Mouse (Mus musculus): ENCODE measurements around the gene Ppp1r12b. TPM values are rescaled to one million over a fixed set of nuclear protein-coding genes. Genes with fewer than 3 reads are reported as not detected.

Ppp1r12b gene
- polyA plus RNA-seq, 1 experiment from 2014 or later: 5.4 TPM

DNA sequence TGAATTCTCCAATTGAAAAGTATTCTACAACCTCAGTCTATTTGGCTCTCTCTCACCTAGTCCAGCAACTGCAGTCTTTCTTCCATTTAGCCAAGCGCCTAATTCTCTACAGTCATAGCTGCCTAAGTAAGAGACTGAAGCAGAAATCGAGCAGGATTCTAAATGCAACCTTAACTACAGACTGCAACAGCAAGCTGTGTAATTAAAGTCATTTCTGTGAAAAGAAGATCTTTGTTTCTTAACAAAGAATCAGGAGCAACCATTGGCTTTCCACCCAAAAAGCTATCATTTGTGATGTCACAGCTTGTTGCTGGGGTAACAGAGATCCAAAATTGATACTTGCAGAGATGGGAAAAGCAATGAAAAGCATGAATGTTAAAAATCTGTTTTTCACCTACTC lies 89.3 kb downstream of the Ppp1r12b start:
- WGBS: 94% methylated on average over 2 of the region's 2 CpGs
- no peak for TF ChIP-seq CTCF (IDR thresholded peaks at IDR 0.05)
- no peak for TF ChIP-seq EP300 (IDR thresholded peaks at IDR 0.05)
- Histone ChIP-seq H3K27ac (ENCODE audit: low read length) (no peak overlapping the region), H3K36me3 (ENCODE audit: insufficient read depth, low read length) (no peaks in the 10 kb centered on the region; the same call in 1 of the 2 replicates), H3K4me2 (replicated peaks; ENCODE audit: low read depth, low read length) (no peak overlapping the region), H3K4me3 (ENCODE audit: low read depth, low read length) (no peak overlapping the region), H3K27me3 (replicated peaks; ENCODE audit: insufficient read depth, low read length) (no peaks in the 10 kb centered on the region), H3K9me3 (ENCODE audit: low read length) (no peaks in the 10 kb centered on the region), H3K9ac (replicated peaks; ENCODE audit: low read depth) (no peak overlapping the region), H3K4me1 (ENCODE audit: insufficient read depth, low read depth, low read length) (no peaks in the 10 kb centered on the region)
- DNase-seq (ENCODE audit: low spot score): no peak
- no peak for ATAC-seq

- no peak overlapping the region for H3K4me3 ChIP-seq (ENCODE audit: low read depth, low read length)
- ATAC-seq (no peak), DNase-seq (ENCODE audit: low spot score) (no peak)
- H3K36me3 ChIP-seq (ENCODE audit: insufficient read depth, low read length): no peaks in the 10 kb centered on the region; the same call in 1 of the 2 replicates
- H3K4me2 ChIP-seq (replicated peaks; ENCODE audit: low read depth, low read length): no peak overlapping the region
- no peaks in the 10 kb centered on the region for H3K9me3 ChIP-seq (ENCODE audit: low read length)
- 73% methylated on average over 6 of the region's 6 CpGs for WGBS
- no peak overlapping the region for H3K9ac ChIP-seq (replicated peaks; ENCODE audit: low read depth)
- TF ChIP-seq EP300 (IDR thresholded peaks at IDR 0.05): no peak
- TF ChIP-seq CTCF (IDR thresholded peaks at IDR 0.05): no peak
- H3K4me1 ChIP-seq (ENCODE audit: insufficient read depth, low read depth, low read length): no peaks in the 10 kb centered on the region
- no peaks in the 10 kb centered on the region for H3K27me3 ChIP-seq (replicated peaks; ENCODE audit: insufficient read depth, low read length)
- H3K27ac ChIP-seq (ENCODE audit: low read length): no peak overlapping the region
Measured at GRCm38 (mm10) chr1:134865552-134865951, 90.2 kb downstream of the Ppp1r12b start.

DNA sequence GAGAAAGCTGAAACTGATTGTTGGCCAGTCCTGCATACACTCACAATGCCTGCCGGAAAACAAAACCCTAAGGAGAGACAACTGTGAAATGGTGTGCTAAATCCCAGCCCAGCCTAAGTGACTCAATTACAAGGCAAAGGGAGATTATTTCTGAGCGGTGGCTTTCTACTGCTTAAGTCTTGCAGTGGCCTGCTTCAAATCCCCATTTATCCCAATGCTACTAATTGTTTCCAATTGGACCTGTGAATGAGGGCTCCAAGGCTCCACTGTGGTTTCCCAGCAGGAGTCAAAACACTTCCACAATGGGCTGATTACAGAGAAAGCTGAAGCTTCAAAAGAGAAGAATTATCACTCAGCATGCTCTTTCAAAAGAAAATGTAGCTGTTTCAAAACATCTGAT lies 95.2 kb downstream of the Ppp1r12b start:
- DNase-seq (ENCODE audit: low spot score) (no peak), ATAC-seq (no peak)
- no peak overlapping the region for H3K4me3 ChIP-seq (ENCODE audit: low read depth, low read length)
- H3K4me1 ChIP-seq (ENCODE audit: insufficient read depth, low read depth, low read length): no peaks in the 10 kb centered on the region
- H3K9me3 ChIP-seq (ENCODE audit: low read length): no peaks in the 10 kb centered on the region
- TF ChIP-seq EP300 (IDR thresholded peaks at IDR 0.05): no peak
- TF ChIP-seq CTCF (IDR thresholded peaks at IDR 0.05): no peak
- H3K27me3 ChIP-seq (replicated peaks; ENCODE audit: insufficient read depth, low read length): no peaks in the 10 kb centered on the region
- H3K9ac ChIP-seq (replicated peaks; ENCODE audit: low read depth): no peak overlapping the region
- H3K36me3 ChIP-seq (ENCODE audit: insufficient read depth, low read length): no peaks in the 10 kb centered on the region
- WGBS: 59% methylated on average over 2 of the region's 2 CpGs
- no peak overlapping the region for H3K4me2 ChIP-seq (replicated peaks; ENCODE audit: low read depth, low read length)
- H3K27ac ChIP-seq (ENCODE audit: low read length): no peak overlapping the region

DNA sequence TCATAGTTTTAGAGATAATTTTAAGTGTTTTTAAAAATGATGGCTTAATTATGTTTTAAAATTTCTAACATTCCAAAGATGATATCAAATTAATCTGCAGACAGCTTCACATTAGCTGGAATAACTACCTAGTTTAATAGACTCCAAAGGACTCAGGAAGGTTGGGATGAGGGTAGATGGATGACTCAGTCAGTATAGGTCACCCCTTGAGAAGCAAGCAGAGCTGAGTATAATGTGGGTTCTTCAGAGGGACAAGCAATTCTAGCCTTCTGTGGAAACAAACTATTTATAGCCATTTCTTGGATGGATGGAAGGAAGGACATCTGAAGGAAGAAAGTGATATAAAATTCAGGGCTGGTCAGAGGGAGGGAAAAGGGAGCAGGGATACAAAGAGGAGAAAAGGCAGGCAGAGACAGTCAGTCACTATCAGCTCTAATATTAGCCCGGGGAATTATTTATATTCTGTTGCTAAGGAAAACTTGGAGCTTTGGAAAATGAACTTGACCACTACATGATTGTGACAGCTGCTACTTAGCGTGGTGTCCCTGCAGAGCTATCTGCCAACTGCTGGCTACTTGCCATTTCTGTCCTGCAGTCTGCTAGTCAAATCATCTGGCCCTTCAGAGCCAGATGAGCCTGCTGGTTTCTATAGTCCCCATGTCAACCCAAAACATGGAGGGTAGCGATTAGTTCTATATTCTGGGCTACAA lies 97.2 kb downstream of the Ppp1r12b start:
- no peaks in the 10 kb centered on the region for H3K27me3 ChIP-seq (replicated peaks; ENCODE audit: insufficient read depth, low read length)
- no peaks in the 10 kb centered on the region for H3K36me3 ChIP-seq (ENCODE audit: insufficient read depth, low read length)
- no peaks in the 10 kb centered on the region for H3K9me3 ChIP-seq (ENCODE audit: low read length)
- no peak overlapping the region for H3K4me3 ChIP-seq (ENCODE audit: low read depth, low read length)
- no peak overlapping the region for H3K9ac ChIP-seq (replicated peaks; ENCODE audit: low read depth)
- 51% methylated on average over 3 of the region's 3 CpGs for WGBS
- peak; percentile 45; the same call in 1 of the 2 replicates for TF ChIP-seq EP300 (IDR thresholded peaks at IDR 0.05)
- no peak for TF ChIP-seq CTCF (IDR thresholded peaks at IDR 0.05)
- DNase-seq (ENCODE audit: low spot score): peak; percentile 91
- no peak overlapping the region for H3K27ac ChIP-seq (ENCODE audit: low read length)
- no peak overlapping the region for H3K4me2 ChIP-seq (replicated peaks; ENCODE audit: low read depth, low read length)
- peak; percentile 87 for ATAC-seq
- H3K4me1 ChIP-seq (ENCODE audit: insufficient read depth, low read depth, low read length): no peaks in the 10 kb centered on the region

DNA sequence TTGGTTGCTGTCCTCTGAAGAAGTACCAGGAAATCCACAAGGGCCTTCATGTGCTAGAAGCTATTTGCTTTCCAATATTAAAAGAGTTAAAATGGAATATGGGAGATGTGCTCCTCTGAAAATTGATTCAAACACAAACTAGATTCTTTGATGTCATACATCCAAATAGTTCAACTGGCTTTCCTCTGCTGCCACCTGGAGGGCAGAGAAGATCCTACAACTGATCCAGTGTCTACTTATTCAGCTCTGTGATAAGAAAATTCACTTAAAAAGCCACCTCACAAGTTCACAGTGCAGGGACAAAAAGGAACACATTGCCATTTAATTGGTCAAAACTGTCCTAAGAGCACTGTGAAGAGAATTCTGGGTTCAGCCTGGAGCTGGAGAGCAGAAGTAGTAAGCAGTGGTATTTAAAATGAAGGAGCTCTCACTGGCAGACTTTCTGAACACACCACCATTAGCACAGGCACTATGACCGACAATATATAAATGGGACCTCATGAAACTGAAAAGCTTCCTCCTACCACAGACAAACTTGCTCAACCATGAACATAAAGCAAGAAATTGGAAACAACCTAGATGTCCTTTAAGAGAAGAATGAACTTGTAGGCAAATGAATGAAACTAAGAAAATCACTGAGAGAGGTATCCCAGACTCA lies 101.3 kb downstream of the Ppp1r12b start:
- TF ChIP-seq CTCF (IDR thresholded peaks at IDR 0.05) (peak; percentile 87), EP300 (IDR thresholded peaks at IDR 0.05) (no peak)
- no peaks in the 10 kb centered on the region for H3K27me3 ChIP-seq (replicated peaks; ENCODE audit: insufficient read depth, low read length)
- no peak overlapping the region for H3K27ac ChIP-seq (ENCODE audit: low read length)
- no peak overlapping the region for H3K9ac ChIP-seq (replicated peaks; ENCODE audit: low read depth)
- no peak overlapping the region for H3K4me3 ChIP-seq (ENCODE audit: low read depth, low read length)
- H3K4me2 ChIP-seq (replicated peaks; ENCODE audit: low read depth, low read length): no peak overlapping the region
- H3K4me1 ChIP-seq (ENCODE audit: insufficient read depth, low read depth, low read length): no peaks in the 10 kb centered on the region
- ATAC-seq (no peak), DNase-seq (ENCODE audit: low spot score) (peak; percentile 67)
- WGBS: 80% methylated on average over 1 of the region's 1 CpGs
- H3K36me3 ChIP-seq (ENCODE audit: insufficient read depth, low read length): no peaks in the 10 kb centered on the region
- no peaks in the 10 kb centered on the region for H3K9me3 ChIP-seq (ENCODE audit: low read length)

DNA sequence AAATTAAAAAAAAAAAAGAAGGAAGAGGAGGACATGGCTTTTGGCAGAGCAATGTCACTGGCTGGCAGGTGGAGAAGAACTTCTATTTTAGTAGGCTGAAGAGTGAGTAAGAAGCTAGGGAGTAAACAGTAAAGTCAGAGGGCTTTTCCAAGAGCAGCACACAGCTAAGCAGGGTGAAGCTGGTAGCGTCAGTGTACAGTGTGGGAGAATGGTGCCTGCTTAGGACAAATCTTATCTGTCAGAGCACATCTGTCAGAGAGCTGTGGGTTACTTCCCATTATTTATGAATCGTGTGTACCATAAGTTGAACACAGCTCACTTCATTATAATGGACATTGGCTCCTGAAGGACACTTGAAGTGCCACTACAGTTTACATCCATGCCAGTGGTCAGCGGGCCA lies 102.9 kb downstream of the Ppp1r12b start:
- Histone ChIP-seq H3K27me3 (replicated peaks; ENCODE audit: insufficient read depth, low read length) (no peaks in the 10 kb centered on the region), H3K9ac (replicated peaks; ENCODE audit: low read depth) (no peak overlapping the region), H3K27ac (ENCODE audit: low read length) (no peak overlapping the region), H3K9me3 (ENCODE audit: low read length) (no peaks in the 10 kb centered on the region), H3K4me3 (ENCODE audit: low read depth, low read length) (no peak overlapping the region), H3K36me3 (ENCODE audit: insufficient read depth, low read length) (no peaks in the 10 kb centered on the region), H3K4me1 (ENCODE audit: insufficient read depth, low read depth, low read length) (no peaks in the 10 kb centered on the region), H3K4me2 (replicated peaks; ENCODE audit: low read depth, low read length) (no peak overlapping the region)
- no peak for ATAC-seq
- no peak for DNase-seq (ENCODE audit: low spot score)
- TF ChIP-seq CTCF (IDR thresholded peaks at IDR 0.05): no peak
- TF ChIP-seq EP300 (IDR thresholded peaks at IDR 0.05): no peak
- 83% methylated on average over 3 of the region's 3 CpGs for WGBS
